In genomic region chr10:59822857-59823256, GRCm38 (mm10) we compare ENCODE assay signal across 22 mouse cellular contexts.
"Had no signal": no experiment of that assay in that cellular context is flagged by ENCODE, and none has a peak within 500 bp of the region (broad histone marks: within the 10 kb centered on the region; RNA-seq: fewer than 3 reads in every experiment).

No protein-coding gene starts in this region.

- H3K27me3 ChIP-seq: kidney, embryonic 15.5 days; limb, embryonic 13.5 days; neural tube, embryonic 13.5 days had no signal

- DNase-seq: kidney, adult 11 months; kidney, adult 8-10 months; kidney, postnatal 10 days; kidney, postnatal 36 days; layer of hippocampus, postnatal 36 days; left cerebral cortex, postnatal 4 days; liver; liver, postnatal 0 days; lung, embryonic 14.5 days; midbrain, embryonic 14.5 days; right cerebral cortex, adult 18-20 months; right cerebral cortex, postnatal 14 days; right cerebral cortex, postnatal 4 days; thymus, adult 2 months; thymus, postnatal 14 days; thymus, postnatal 4 days had no signal

- H3K4me3 ChIP-seq: kidney, embryonic 15.5 days; left cerebral cortex, adult 2 months; limb, embryonic 13.5 days; neural tube, embryonic 13.5 days had no signal

- ATAC-seq: liver, postnatal 0 days; lung, postnatal 0 days had no signal

- H3K4me2 ChIP-seq: kidney, embryonic 15.5 days; limb, embryonic 13.5 days; lung, embryonic 14.5 days; midbrain, embryonic 11.5 days; neural tube, embryonic 13.5 days had no signal
